Mouse (Mus musculus) left cerebral cortex, postnatal 10 days (tissue): ENCODE measurements around the gene Pom121l12. TPM values are rescaled to one million over a fixed set of nuclear protein-coding genes. Genes with fewer than 3 reads are reported as not detected.

Experiments used
- DNase-seq, 2 experiments: peaks; one replicate each; pipeline ENCODE4 v3.0.0; 2021 to 2022; ENCODE audit warnings: low spot score in 2 of 2, mixed read lengths in 1 of 2; ENCODE audit errors: extremely low spot score in 1 of 2
- intact Hi-C: fragments of 180-260 bp; cut with DNase I; formaldehyde crosslinking; loops from one replicate; pipeline ENCODE4 v1.15.1; 2025
- total RNA-seq, 2 experiments: library from RNA; stranded (reverse); gene quantifications; 2 replicates each; pipeline ENCODE4 v1.2.3; 2021

Pom121l12 gene
- total RNA-seq: not detected

GRCm38 (mm10) chr11:14598976-14599375, at the start of gene Pom121l12:
TSS of gene Pom121l12 (plus strand) at chr11:14599276.
- no peak for DNase-seq
- intact Hi-C loops: no loop called here

- DNase-seq: no peak
- intact Hi-C loops: no loop called here
These were observed 12.8 kb downstream of the Pom121l12 start for GRCm38 (mm10) chr11:14611859-14612258.
